Mouse (Mus musculus): ENCODE data around the gene Acvr1b.

The Acvr1b gene

DNA sequence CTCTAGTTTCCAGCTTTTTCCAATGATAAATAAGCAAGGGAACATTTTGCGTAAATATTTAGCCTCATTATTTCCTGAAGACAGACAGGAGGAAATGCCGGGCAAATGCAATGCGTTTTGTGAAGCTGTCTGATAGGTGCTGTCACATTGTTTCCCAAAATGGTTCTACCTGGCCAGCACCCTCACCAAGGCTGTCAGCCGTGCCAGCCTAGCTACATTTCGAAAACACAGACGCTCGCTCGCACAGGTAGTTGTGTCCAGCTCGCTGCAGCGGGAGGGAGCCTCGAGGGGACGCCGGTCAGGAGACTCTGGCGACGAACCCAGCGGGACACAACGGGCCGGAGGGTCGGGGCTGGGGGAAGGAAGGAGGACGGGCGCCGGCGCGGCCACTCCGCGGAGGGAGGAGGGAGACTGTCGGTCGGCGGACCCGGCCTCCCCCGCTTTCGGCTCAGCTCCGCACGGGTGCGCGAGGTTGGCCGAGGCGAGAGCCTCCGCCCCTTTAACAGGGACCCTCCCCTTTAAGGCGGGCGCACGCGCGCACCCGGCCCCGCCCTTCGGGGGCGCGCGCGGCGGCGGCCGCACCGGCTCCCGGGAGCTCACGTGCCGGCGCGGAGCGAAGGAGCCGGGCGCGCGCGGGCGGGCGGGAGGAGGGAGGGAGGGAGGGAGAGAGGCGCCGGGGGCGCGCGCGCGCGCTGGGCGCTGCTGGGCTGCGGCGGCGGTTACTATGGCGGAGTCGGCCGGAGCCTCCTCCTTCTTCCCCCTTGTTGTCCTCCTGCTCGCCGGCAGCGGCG is at the start of gene Acvr1b:
TSS of gene Acvr1b (plus strand) at position 647 of the 791 bp plus-strand sequence.
- DNase-seq (ENCODE audit: low read depth in 2 of 2, low spot score in 2 of 2): peak; percentile 80 to 85

DNA sequence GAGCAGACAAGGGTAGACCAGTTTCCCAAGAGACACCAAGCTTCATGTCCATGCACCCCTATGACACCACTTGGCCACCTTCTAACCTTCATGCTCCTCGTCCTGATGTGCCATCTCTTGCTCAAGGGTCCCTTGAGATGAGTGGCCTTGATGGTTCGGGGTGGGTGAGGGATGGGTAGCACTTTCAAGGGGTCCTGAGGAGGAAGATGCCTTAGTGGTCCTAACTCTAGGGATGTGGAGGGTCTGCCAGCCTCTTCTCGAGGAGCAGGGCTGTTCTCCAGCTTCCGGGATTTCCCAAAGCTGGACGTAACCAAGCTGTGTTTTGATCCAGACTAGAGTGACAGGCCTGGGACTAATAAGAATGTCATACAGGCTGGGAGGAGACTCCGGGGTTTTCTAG is 48.3 kb upstream of the Acvr1b start:
- DNase-seq (ENCODE audit: low read depth in 2 of 2, low spot score in 2 of 2): no peak

DNA sequence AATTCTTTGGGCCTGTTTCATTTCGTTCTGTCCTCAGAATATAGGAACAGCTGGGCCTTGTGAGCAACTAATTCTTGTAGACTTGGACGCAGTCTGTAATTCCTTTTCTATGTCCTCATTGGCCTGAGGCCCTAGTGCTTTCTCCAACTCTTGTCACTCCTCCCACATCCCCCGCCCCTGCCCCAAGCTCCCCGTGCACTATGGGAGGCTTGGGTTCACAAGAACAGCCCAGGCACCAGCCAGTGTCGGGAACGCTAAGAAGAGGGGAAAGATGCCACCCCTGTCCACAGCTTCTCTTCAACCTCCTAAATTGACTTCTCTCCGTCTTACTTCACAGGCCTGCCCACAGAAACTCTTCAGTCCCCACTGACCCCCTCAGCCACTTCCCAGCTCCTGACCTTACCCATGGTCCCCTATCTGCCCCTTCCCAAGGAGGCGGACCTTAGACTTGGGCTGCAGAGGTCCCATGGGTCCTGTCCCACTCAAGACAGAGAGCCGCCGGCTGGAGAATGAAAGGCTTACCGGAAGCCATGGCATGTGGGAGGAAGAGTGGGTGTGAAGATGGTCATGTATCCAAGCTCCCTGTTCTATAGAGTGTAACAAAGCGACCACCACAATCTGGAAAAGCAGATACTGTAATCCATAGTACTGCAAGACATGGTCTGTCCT is 46.9 kb upstream of the Acvr1b start:
- DNase-seq (ENCODE audit: low read depth in 2 of 2, low spot score in 2 of 2): no peak

DNA sequence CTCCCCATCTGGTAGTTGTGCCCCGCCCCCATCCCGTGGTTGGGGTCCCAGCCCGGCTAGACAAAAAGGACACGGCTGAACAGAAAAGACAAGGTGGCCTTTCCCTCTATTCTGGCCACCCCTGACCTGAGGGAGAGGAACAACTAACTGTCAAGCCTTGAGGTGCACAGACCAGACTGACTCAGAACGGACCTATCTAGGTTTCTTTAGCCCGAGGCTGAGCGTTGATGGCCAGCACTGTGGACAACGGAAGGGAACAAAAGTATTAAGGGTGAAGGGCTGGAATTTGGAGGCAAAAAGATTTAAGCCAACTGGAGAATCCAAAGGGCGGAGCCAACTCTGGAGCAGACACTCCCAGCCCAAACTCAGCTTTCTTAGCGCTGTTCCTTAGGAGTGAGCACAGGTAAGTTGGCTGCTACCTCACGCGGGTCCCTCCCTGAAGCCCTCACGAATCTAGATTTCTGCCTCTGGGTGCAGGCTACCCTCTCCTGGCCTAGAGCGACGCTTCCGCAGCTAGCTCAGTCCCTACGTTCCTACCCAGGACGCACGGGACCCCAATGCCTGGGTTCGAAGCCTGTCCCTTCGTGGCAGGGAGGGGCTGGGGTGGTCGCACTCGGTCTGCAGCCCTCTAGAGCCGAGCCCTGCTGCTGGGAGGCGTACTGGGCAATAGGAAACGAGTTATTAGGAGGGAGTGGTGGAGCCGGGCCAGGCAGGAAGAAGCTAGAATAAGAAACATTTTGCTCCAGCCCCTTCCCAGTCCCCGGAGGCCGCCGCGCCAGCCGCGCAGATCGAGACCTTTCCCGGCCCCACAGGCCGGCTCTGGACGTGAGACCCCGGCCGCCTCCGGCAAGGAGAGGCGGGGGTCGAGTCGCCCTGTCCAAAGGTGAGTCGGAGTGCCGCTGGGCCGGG is 45.4 kb upstream of the Acvr1b start, which contains the start of gene Acvrl1:
TSS of gene Acvrl1 (plus strand) at position 342 of the 909 bp plus-strand sequence.
- DNase-seq (ENCODE audit: low read depth in 2 of 2, low spot score in 2 of 2): no peak

DNA sequence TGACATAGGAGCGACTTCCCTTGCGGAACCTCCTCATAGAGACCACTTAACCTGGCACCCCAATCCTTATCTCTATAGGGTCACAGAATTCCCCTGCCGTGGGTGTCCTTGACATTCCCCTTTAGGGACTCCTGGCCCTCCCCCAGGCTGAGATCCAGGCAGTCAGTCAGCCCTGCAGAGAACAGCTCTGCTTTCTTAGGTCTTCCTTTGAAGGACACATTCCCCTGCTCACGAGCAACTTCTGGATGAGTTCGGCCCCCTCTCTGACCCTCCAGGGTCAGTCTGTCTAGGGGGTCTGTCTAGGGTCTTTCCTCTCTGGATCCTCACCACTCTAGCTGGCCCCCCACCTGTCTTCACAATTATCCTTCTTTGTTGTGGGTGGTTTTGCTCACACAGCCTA is 44.5 kb upstream of the Acvr1b start:
- DNase-seq (ENCODE audit: low read depth in 2 of 2, low spot score in 2 of 2): no peak

DNA sequence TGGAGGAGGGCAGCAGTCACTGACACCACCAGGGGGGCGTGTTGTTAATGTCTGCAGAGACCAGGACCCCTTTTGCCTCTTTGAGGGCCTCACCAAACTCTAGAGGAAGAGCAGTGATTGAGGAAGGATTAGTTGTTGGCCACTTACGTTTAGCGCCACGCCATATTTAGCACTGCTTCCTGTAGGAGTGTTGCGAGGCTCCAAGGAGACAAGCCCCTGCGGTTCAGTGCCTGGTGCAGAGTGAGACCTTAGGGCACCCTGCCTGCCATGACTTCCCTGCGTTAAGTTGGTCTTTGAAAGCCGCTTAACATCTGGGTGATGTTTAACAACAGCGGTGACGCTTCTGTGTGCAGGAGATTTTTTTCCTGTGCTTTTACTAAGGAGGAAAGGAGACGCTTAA is 42.4 kb upstream of the Acvr1b start:
- DNase-seq (ENCODE audit: low read depth in 2 of 2, low spot score in 2 of 2): no peak

DNA sequence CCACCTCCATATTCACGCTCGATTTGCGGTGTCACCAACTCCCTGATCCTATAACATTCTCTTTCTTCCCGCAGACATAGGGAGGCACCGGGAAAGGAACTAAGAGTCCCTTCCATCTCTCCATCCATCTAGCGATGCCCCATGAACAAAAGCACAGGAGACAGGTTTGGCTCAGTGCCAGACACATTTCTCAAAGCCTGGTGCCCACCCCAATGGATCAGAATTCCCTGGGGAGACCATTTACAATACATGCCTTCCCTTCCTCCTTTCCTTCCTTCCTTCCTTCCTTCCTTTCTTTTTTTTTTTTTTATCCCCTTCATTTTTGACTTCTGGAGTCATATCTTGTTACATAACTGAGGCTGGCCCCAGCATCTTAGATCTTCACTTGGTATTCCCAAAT is 41.8 kb upstream of the Acvr1b start:
- DNase-seq (ENCODE audit: low read depth in 2 of 2, low spot score in 2 of 2): no peak

DNA sequence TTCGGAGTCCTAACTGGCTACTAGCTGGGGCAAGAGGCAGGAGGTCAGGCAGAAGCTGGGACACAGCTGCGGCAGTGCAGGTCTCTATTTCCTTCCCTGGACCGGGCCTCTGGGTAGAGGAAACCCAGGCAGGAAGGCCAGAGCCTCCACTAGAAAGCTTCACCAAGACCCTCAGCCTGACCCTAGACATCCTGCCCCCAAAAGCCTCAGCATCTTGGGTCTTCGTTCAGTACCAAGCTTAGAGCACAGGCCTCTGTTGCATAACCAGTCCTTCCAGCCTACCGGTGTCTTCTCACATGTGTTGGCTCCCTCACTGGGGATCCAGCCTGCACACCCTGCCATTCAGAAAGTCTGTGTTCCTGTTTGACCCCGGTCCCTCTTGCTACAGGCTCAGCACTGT is 41.1 kb upstream of the Acvr1b start:
- no peak for DNase-seq (ENCODE audit: low read depth in 2 of 2, low spot score in 2 of 2)

DNA sequence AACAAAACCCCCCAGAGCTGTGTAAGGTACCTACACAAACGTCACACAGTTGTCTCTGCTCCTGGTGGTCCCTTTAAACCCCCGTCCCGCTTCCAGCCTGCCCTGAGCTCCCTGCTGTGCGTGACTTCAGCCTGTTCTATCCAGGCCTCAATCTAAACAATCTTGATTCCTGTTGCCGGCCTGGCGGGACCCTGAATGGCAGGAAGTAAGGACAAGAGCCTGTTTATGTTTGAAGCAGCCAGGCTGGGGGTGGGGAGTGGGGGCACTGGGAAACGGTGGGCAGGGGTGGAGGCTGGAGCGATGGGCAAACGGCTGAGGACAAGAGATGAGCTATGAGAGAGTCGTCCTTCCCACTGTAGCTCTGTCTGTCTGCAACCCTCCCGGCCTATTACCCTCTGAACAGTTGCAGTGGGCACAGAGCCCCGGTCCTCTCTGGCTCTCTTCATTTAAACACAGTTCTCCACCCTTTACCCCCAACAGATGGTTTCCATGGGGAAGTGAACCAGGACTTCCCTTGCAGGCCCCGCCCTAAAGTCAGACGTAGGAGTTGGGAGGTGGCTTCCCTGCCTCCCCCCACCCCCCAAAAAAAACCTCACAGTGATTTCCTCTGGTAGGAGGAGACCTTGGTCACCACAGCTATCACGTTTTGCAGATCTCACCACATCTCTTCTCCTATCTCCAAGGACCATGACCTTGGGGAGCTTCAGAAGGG is 39.7 kb upstream of the Acvr1b start:
- no peak for DNase-seq (ENCODE audit: low read depth in 2 of 2, low spot score in 2 of 2)

DNA sequence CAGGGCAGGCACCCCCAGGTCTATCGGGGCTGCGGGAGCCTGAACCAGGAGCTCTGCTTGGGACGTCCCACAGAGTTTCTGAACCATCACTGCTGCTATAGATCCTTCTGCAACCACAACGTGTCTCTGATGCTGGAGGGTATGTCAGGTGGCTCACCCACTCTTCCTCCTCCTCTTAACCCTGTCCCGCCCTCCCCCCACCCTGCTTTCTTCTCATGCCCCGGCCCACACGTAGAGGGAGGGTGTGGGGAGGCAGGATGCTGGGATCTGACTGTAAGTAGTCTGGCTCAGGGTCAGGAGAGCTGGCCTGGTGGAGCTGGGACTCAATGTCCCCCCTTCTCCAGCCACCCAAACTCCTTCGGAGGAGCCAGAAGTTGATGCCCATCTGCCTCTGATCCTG is 38.5 kb upstream of the Acvr1b start:
- no peak for DNase-seq (ENCODE audit: low read depth in 2 of 2, low spot score in 2 of 2)

DNA sequence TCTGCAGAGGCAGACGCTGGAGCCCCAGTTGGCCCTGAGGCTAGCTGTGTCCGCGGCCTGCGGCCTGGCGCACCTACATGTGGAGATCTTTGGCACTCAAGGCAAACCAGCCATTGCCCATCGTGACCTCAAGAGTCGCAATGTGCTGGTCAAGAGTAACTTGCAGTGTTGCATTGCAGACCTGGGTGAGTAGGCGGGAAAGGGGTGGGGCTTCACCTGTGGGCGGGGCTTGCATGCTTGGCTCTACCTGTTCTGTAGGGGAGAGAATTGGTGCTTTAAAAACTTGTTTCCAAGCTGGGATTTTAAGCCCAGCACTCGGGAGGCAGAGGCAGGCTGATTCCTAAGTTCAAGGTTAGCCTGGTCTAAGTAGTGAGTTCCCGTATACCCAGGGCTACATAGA is 36.4 kb upstream of the Acvr1b start:
- no peak for DNase-seq (ENCODE audit: low read depth in 2 of 2, low spot score in 2 of 2)

DNA sequence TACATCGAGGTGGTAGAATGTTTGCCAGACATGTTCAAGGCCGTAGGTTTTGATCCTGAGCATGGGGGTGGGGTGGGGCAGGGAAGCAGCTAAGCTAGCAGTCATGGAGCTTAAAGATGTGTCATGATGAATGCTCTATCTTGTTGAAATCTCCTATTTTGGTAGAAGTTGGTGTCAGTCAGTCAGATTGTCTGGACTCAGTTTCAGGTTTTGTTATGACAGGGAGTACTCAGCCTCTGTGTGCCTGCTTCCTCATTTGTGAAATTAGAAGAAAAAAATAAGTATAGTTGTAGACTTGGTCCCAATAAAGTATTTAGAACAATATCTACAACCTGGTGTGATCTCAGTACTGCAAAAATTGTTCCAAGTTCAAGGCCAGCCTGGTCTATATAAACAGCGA is 35.2 kb upstream of the Acvr1b start:
- no peak for DNase-seq (ENCODE audit: low read depth in 2 of 2, low spot score in 2 of 2)

DNA sequence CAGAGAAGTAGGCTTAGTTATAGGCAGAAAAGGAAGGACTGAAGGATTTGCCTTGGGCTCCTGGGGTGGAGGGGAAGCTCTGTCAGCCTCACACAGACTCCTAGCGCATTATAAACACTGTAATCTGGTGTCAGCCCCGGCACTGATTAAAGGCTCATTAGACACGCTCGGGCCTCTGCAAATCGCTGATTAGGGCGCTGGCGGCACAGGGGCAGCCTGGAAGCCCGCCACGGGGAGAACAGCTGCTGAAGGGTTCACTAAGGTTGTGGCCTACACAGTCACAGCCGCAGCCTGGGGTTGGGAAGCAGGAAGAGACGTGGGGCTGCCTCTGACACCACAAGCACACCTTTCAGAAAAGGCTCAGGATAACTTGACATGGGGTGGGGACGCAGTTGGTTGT is 34.0 kb upstream of the Acvr1b start:
- DNase-seq (ENCODE audit: low read depth in 2 of 2, low spot score in 2 of 2): no peak

DNA sequence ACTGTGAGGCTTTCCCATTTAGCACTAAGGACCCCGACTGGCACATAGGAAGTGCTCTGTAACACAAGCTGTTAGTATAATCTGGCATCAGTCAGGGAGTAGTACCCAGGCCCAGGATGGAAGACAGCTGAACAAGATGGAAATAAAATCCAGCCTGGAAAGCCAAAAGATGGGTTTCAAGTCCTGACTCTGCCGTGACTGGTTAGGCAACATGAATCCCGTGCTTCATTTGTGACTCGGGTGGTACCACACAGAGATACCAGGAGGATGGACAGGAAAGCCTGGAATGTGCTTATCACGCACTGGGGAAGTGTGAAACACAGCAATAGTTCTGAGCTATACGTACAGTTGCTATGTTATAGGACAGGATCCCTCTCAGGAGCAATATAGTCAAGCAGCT is 33.3 kb upstream of the Acvr1b start:
- DNase-seq (ENCODE audit: low read depth in 2 of 2, low spot score in 2 of 2): no peak

DNA sequence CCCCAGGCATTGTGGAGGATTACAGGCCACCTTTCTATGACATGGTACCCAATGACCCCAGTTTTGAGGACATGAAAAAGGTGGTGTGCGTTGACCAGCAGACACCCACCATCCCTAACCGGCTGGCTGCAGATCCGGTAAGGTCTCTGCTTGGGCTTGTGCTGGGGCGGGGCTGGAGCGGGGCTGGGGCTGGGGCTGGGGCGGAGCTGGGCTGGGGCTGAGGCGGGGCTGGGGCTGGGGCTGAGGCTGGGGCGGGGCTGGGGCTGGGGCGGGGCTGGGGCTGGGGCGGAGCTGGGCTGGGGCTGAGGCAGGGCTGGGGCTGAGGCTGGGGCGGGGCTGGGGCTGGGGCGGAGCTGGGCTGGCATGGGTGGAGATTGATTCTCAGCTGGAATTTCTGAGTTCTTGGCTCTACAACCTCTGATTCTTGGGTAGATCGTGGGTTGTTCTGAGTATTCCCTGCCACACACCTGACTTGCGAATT is 32.8 kb upstream of the Acvr1b start:
- no peak for DNase-seq (ENCODE audit: low read depth in 2 of 2, low spot score in 2 of 2)

DNA sequence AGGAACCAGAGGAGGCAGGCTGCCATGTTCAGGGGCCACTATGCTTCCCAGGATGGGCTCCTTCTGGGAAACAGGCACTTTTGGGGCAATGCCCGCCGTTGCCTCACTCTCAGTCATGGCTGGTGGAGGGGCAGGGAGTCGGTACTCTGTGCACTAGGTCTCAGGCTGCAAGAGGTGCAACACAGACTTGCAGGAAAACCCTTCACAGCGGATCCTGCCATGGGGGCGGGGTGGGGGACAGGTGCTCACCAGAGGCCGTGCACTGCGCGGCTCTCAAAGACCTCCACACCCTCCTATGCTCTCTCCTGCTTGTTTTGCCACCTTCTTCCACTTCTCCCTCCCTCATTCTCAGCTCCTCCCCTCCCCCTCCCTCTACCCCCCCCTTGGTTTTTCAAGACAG is 31.2 kb upstream of the Acvr1b start:
- no peak for DNase-seq (ENCODE audit: low read depth in 2 of 2, low spot score in 2 of 2)

DNA sequence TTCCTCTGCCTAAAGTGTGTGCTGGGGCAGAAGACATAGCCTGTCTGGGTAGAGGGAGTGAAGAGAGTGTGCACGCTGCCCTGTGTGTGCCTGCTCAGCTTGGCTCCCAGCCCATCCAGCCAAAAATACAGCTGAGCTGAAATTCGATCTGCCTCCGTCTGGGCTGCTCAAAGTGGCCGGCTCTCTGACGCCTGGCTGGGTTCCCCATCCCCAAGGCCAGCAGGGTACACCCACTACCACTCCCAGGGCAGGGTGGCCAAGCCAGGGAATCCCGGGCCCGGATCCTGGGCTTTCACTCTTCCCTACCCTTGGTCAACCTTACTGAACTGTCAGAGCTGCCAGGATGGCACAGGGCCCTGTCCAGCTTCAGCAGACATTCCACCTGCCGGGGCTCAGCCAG is 30.4 kb upstream of the Acvr1b start:
- no peak for DNase-seq (ENCODE audit: low read depth in 2 of 2, low spot score in 2 of 2)

DNA sequence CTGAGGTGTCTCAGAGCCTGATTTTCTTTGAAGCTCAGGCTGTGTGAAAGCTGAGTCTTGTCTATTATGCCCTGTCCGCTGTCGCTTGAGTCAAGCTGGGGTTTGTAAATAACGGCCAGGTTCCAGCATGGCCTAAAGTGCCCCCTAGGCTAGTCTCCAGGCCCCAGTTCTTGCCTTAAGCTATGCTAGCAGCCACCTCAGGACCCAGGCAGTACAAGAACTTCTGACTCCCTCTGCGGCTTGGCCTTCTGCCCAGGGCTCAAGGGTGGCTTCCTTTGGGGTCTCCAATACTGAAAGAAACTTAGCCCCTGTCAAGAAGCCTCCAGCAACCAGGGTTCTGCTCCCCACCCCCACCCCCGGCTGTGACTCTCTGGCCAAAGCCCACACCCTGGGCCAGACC is 29.7 kb upstream of the Acvr1b start:
- no peak for DNase-seq (ENCODE audit: low read depth in 2 of 2, low spot score in 2 of 2)

DNA sequence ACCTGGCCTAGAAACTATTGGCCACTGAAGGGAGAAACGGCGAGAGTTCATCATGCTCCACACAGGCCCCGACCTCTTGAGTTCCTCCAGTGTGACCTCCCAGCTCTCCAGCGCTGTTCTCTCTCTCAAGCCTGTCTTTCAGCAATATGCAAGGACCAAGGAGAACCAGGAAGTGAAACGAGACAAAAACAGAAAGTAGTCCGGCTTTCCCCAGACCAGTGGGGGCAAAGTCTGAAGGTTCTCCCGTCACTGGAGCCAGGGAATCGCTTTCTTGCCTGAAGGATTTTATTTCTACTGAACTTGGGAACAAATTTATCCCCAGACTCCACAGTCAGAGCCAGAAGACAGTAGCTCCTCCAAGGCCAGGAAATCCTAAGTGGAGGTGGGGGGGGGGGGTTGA is 29.1 kb upstream of the Acvr1b start:
- no peak for DNase-seq (ENCODE audit: low read depth in 2 of 2, low spot score in 2 of 2)

DNA sequence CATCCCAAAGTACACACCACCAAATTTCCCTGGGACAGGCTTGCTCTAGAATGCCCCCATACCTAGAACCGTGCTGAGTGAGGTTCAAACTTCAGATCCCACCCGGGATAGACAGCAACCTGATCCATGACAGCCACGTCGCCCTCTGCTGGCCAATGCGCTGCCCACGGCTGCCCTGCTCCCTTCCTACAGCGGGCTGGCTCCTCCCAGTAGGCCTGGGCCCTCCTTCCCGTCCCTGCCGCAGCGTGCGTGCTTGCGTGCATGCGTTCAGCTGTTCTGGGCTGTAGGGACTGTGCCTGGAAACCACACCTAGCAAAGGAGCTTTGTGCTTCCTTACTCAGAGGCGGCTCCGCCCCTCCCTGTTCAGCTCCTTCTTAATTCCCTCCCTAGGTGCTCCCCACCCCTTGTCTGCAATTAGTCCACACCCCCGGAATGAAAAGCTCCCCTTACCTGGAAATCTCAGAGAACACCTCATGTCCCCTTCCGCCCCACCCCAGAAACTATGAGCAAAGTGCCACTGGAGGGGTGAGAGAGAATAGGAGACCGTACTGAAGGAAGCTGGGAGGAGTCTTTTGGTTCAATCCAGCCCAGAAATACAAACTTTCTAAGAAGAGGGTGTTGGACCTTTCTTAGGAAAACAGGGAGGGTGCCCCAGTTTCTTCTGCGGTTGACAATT is 28.3 kb upstream of the Acvr1b start:
- peak; percentile 84 to 90 for DNase-seq (ENCODE audit: low read depth in 2 of 2, low spot score in 2 of 2)

All from CD8-positive naive resting alpha-beta T cell, adult 2 months (primary cell).